Mouse (Mus musculus): ENCODE data around the gene Anapc7. TPM values are rescaled to one million over a fixed set of nuclear protein-coding genes. Genes with fewer than 3 reads are reported as not detected.
"Not testable (repeated sequence)": the region's sequence is repeated elsewhere in the genome, so short reads cannot be mapped to it uniquely, and the experiment has no call there.

Gene Anapc7
- polyA plus RNA-seq, 1 experiment: 17.8 TPM

DNA sequence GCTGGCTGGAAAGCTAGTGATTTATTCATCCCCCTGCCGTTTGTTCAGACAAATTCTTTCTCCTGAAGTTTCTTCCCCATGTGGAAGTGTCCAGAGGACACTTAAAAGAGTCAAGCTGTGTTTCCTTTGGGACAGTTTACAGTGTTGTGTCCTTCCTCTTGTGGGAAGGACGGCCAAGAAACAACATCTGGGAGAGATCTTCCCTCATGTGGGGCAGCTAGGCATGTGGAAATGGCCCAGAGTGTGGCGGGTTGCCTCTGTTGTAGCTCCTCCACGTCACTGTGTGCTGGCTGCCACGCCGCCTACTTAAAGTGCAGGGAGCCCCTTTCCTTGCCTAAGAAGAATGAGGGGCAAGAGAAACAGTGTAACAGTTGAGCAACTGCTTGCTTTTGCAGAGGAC is 8.7 kb upstream of the Anapc7 start:
- Histone ChIP-seq H3K4me1 (ENCODE audit: control insufficient read depth, insufficient read depth, low read length) (no peaks in the 10 kb centered on the region), H3K27ac (ENCODE audit: control insufficient read depth, insufficient read depth, low read depth, low read length, poor library complexity) (no peak overlapping the region), H3K4me3 (replicated peaks; ENCODE audit: control insufficient read depth, low read depth, low read length) (no peak overlapping the region)
- WGBS: 62% methylated on average over 6 of the region's 6 CpGs
- TF ChIP-seq CTCF (IDR thresholded peaks at IDR 0.05; ENCODE audit: control insufficient read depth, insufficient read depth, low read length): no peak
- TF ChIP-seq POLR2A (IDR thresholded peaks at IDR 0.05; ENCODE audit: borderline replicate concordance, control insufficient read depth, low read depth, low read length): no peak

DNA sequence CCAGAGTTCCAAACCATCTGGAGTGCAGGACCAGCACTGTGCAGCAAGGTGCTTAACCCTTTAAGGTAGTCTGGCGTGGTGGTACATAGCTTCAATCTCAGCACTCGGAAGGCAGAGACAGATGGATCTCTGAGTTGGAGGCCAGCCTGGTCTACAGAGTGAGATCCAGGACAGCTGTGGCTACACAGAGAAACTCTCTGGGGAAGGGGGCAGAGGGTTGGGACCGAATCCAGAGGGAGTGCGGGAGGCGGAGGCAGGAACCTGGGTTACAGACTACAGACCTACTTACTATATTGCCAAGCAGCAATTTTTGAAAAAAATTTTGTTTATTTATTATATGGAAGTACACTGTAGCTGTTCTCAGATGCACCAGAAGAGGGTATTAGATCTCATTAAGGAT is 7.1 kb upstream of the Anapc7 start:
- no peak for TF ChIP-seq CTCF (IDR thresholded peaks at IDR 0.05; ENCODE audit: control insufficient read depth, insufficient read depth, low read length)
- no peak for TF ChIP-seq POLR2A (IDR thresholded peaks at IDR 0.05; ENCODE audit: borderline replicate concordance, control insufficient read depth, low read depth, low read length)
- Histone ChIP-seq H3K4me1 (ENCODE audit: control insufficient read depth, insufficient read depth, low read length) (no peaks in the 10 kb centered on the region), H3K4me3 (replicated peaks; ENCODE audit: control insufficient read depth, low read depth, low read length) (no peak overlapping the region), H3K27ac (ENCODE audit: control insufficient read depth, insufficient read depth, low read depth, low read length, poor library complexity) (no peak overlapping the region)
- WGBS: 90% methylated on average over 5 of the region's 5 CpGs

DNA sequence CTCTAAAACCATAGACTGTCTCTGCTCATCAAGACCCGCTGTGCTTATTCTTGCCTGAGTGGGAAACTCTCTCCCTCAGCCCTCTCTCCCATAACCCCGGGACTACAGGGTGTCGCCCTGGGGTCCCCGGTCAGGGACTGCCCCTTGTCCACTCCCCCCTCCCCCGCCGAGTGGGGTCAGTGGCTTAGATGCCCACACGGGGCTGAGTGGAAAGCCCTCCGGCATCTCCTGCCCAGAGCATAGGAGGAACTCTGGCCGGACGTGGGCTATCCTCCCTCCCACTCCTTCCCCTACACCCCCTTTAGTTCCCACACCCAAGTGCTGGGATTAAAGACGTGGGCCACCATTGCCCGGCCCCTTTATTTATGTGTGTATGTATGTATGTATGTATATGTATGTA is 6.0 kb upstream of the Anapc7 start:
- WGBS: 77% methylated on average over 12 of the region's 12 CpGs
- H3K4me3 ChIP-seq (replicated peaks; ENCODE audit: control insufficient read depth, low read depth, low read length): no peak overlapping the region
- H3K4me1 ChIP-seq (ENCODE audit: control insufficient read depth, insufficient read depth, low read length): no peaks in the 10 kb centered on the region
- H3K27ac ChIP-seq (ENCODE audit: control insufficient read depth, insufficient read depth, low read depth, low read length, poor library complexity): no peak overlapping the region
- TF ChIP-seq POLR2A (IDR thresholded peaks at IDR 0.05; ENCODE audit: borderline replicate concordance, control insufficient read depth, low read depth, low read length) (no peak), CTCF (IDR thresholded peaks at IDR 0.05; ENCODE audit: control insufficient read depth, insufficient read depth, low read length) (no peak)

DNA sequence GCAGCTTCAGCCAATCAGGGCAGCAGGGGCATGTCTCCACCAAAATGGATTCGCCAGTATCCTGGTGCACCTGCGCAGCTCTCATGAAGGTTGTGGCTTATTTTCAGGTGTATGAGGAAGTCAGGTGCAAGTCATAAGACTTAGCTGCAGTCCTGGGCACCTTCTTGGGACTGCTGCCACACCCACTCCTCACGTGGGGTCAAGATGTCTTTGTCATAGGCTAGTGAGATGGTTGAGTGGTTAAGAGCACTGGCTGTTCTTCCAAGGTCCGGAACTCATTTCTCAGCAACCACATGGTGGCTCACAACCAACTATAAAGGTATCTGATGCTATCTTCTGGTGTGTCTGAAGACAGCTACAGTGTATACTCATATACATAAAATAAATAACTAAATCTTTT is 817 bp upstream of the Anapc7 start:
- H3K27ac ChIP-seq (ENCODE audit: control insufficient read depth, insufficient read depth, low read depth, low read length, poor library complexity); H3K4me3 ChIP-seq (replicated peaks; ENCODE audit: control insufficient read depth, low read depth, low read length); H3K4me1 ChIP-seq (ENCODE audit: control insufficient read depth, insufficient read depth, low read length): not testable (repeated sequence)
- 65% methylated on average over 4 of the region's 4 CpGs for WGBS

DNA sequence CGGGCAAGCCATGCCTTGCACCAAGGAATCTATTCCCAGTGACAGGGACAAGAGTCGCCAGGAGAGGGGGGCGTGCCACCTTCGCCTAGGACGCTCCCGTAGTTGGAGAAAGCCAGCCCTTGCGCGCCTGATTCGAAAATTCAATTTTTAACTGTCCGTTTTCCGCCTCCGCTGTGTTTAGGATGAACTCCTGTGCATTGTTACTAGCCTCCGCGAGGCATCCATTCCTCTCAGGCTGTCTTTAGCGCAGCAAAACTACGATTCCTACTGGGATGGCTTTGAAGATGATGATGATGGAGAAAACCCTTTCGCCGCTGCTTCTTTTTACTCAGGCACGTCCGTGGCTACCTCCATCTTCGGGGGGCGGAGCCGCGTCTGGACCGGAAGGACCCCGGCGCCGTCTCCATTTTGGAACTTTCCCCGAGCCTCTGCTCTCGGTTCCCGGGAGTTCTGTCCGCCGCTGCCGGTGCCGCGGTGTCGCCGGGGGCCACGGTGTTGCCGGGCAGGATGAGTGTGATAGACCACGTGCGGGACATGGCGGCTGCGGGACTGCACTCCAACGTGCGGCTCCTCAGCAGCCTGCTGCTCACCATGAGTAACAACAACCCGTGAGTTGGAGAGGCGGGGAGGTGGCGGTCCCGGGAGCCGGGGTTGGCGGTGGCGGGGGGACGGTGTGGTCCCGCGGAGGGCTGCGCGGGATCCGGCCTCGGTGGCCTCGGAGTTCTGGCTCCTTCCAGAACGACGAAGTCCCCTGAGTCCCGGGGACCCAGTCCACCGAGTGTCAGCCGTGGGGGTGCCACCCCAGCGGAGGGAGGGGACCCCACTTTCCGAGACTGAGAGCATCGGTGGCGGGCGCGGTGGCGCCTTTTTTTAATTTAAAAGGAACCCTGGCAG is 825 bp downstream of the Anapc7 start:
- WGBS: under 1% methylated on average over 73 of the region's 73 CpGs
- no peaks in the 10 kb centered on the region for H3K4me1 ChIP-seq (ENCODE audit: control insufficient read depth, insufficient read depth, low read length)
- TF ChIP-seq CTCF (IDR thresholded peaks at IDR 0.05; ENCODE audit: control insufficient read depth, insufficient read depth, low read length): no peak
- peak; percentile 56; the same call in 1 of the 2 replicates for TF ChIP-seq POLR2A (IDR thresholded peaks at IDR 0.05; ENCODE audit: borderline replicate concordance, control insufficient read depth, low read depth, low read length)
- peak overlapping the region; percentile 70 for H3K27ac ChIP-seq (ENCODE audit: control insufficient read depth, insufficient read depth, low read depth, low read length, poor library complexity)
- peak overlapping the region; percentile 79 for H3K4me3 ChIP-seq (replicated peaks; ENCODE audit: control insufficient read depth, low read depth, low read length)

DNA sequence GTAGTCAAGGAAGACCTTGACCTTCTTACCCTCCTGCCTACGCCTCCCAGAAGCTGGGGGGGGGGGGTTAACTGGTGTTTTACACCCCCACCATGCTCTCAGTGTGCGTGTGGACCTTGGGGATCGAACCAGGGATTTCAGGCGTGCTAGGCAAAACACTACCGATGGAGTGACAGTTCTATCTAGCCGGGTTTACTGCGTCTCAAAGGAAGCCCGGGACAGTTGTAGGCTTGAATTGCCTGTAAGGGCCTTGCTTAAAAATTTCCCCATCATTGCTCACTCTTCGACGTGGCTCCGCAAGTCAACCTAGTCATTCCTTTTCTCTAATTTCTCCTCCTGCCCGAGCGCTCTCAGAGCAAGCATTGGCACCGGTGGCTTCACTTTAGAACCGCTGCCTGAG is 1.6 kb downstream of the Anapc7 start:
- TF ChIP-seq POLR2A (IDR thresholded peaks at IDR 0.05; ENCODE audit: borderline replicate concordance, control insufficient read depth, low read depth, low read length) (no peak), CTCF (IDR thresholded peaks at IDR 0.05; ENCODE audit: control insufficient read depth, insufficient read depth, low read length) (no peak)
- WGBS: 8% methylated on average over 15 of the region's 15 CpGs
- no peaks in the 10 kb centered on the region for H3K4me1 ChIP-seq (ENCODE audit: control insufficient read depth, insufficient read depth, low read length)
- H3K4me3 ChIP-seq (replicated peaks; ENCODE audit: control insufficient read depth, low read depth, low read length): peak overlapping the region; percentile 79
- H3K27ac ChIP-seq (ENCODE audit: control insufficient read depth, insufficient read depth, low read depth, low read length, poor library complexity): no peak overlapping the region; the same call in 1 of the 2 replicates

DNA sequence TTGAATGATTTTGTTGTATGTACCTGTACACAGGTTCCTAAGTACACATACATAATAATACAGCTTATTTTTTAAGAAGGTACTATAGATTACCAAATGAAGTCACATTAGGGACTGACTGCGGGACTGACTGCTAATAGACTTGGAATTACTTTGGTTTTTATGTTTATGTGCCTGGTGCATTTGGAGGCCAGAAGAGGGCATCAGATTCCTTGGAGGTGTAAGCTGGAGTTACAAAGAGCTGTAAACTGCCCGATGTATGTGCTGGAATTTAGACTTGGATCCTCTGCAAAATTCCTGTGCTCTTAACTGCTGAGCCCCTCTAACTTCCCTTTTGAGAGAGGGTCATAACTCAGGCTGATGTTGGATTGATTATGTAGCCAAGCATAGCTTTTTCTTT is 4.1 kb downstream of the Anapc7 start:
- H3K27ac ChIP-seq (ENCODE audit: control insufficient read depth, insufficient read depth, low read depth, low read length, poor library complexity): no peak overlapping the region
- no peaks in the 10 kb centered on the region for H3K4me1 ChIP-seq (ENCODE audit: control insufficient read depth, insufficient read depth, low read length)
- TF ChIP-seq CTCF (IDR thresholded peaks at IDR 0.05; ENCODE audit: control insufficient read depth, insufficient read depth, low read length) (no peak), POLR2A (IDR thresholded peaks at IDR 0.05; ENCODE audit: borderline replicate concordance, control insufficient read depth, low read depth, low read length) (no peak)
- 85% methylated on average over 2 of the region's 2 CpGs for WGBS
- H3K4me3 ChIP-seq (replicated peaks; ENCODE audit: control insufficient read depth, low read depth, low read length): no peak overlapping the region

DNA sequence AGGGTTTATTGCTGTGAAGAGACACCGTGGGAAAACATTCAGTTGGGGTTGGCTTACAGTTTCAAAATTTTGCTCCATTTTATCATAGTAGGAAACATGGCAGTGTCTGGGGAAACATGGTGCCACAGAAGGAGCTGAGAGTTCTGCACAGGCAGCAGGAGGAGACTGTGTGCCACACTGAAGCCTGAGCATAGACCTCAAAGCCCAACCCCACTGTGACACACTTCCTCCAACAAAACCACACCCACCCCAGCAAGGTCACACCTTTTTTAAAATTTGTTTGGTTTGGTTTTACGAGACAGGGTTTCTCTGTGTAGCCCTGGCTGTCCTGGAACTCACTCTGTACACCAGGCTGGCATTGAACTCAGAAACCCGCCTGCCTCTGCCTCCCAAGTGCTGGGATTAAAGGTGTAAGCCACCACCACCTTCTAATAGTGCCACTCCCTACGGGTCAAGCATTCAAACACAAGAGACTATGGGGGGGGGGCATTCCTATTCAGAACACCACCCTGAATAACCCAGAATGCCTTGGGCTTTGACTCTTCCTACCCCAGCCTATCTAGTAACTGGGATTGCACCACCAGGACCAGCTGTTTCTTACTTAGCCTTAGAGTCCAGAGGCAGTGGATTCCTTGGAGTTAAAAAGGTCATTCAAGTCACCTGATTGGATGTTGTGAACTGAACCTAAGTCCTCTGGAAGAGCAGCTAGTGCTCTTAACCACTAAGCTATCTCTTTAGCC is 8.7 kb downstream of the Anapc7 start:
- Histone ChIP-seq H3K27ac (ENCODE audit: control insufficient read depth, insufficient read depth, low read depth, low read length, poor library complexity) (no peak overlapping the region), H3K4me1 (ENCODE audit: control insufficient read depth, insufficient read depth, low read length) (no peaks in the 10 kb centered on the region), H3K4me3 (replicated peaks; ENCODE audit: control insufficient read depth, low read depth, low read length) (no peak overlapping the region)
- WGBS: 82% methylated on average over 4 of the region's 4 CpGs
- TF ChIP-seq CTCF (IDR thresholded peaks at IDR 0.05; ENCODE audit: control insufficient read depth, insufficient read depth, low read length) (no peak), POLR2A (IDR thresholded peaks at IDR 0.05; ENCODE audit: borderline replicate concordance, control insufficient read depth, low read depth, low read length) (no peak)

Measured in bone marrow, adult 2 months (tissue).